Mouse (Mus musculus) stomach, postnatal 0 days (tissue): Measurements from ENCODE around the gene Abi3bp.

ENCODE experiments used
- CTCF ChIP-seq: IDR thresholded peaks from 2 replicates; pipeline ENCODE4 v1.5.1; 2016; ENCODE audit warnings: antibody characterized with exemption, low read depth, mild to moderate bottlenecking, moderate library complexity
- EP300 ChIP-seq: optimal IDR thresholded peaks from 2 replicates; pipeline ENCODE3; 2016; ENCODE audit warnings: antibody characterized with exemption

DNA sequence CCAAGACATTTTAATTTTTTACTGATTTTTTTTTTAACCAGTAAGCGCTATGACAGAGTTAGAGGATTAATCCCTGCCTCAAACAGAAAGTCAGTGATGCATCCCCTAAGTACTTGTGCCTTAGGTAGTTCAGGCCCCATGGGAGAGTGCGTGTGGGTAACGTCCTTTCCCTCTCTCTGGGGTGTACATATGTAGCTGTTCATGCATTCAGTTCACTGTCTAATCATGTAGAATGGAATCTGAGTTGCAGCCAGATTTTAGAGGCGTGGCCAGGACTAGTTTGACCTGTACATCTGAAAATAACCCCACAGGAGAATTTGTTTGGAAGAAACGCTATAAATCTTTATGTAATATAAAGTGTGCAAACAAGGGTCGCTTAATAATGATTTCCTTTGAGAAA, 23.4 kb downstream of the Abi3bp start:
- TF ChIP-seq CTCF (no peak), EP300 (no peak)
